Mouse (Mus musculus): Measurements from ENCODE around the gene Fam160a2.
"Not testable (repeated sequence)": the region's sequence is repeated elsewhere in the genome, so short reads cannot be mapped to it uniquely, and the experiment has no call there.

The Fam160a2 gene

GRCm38 (mm10) chr7:105390236-105390635 lies 9.6 kb downstream of the Fam160a2 start:
- DNase-seq = no peak

- no peak for DNase-seq
Measured at GRCm38 (mm10) chr7:105387696-105388095, 12.2 kb downstream of the Fam160a2 start.

- no peak for DNase-seq
Measured at GRCm38 (mm10) chr7:105380329-105380728, 19.5 kb downstream of the Fam160a2 start.

GRCm38 (mm10) chr7:105374866-105375265 lies 25.0 kb downstream of the Fam160a2 start, which contains the start of gene Gm5901:
Gene Gm5901, plus strand, starts transcription at chr7:105375038.
- DNase-seq = no peak

GRCm38 (mm10) chr7:105373976-105374375 lies 25.9 kb downstream of the Fam160a2 start:
- no peak for DNase-seq

GRCm38 (mm10) chr7:105373509-105373908 lies 26.3 kb downstream of the Fam160a2 start:
- DNase-seq = peak; percentile 9

GRCm38 (mm10) chr7:105372912-105373311 lies 26.9 kb downstream of the Fam160a2 start:
- DNase-seq = no peak

- DNase-seq = no peak
Measured at GRCm38 (mm10) chr7:105368521-105368920, 31.3 kb downstream of the Fam160a2 start.

- DNase-seq = no peak
Measured at GRCm38 (mm10) chr7:105367930-105368329, 31.9 kb downstream of the Fam160a2 start, which contains the start of gene Olfr692. Gene Olfr692, plus strand, starts transcription at chr7:105368230.

GRCm38 (mm10) chr7:105367268-105367667 lies 32.6 kb downstream of the Fam160a2 start:
- DNase-seq = no peak

GRCm38 (mm10) chr7:105361713-105362112 lies 38.1 kb downstream of the Fam160a2 start:
- DNase-seq = no peak

GRCm38 (mm10) chr7:105356487-105356886 lies 43.4 kb downstream of the Fam160a2 start:
- DNase-seq = not testable (repeated sequence)

- not testable (repeated sequence) for DNase-seq
Measured at GRCm38 (mm10) chr7:105356064-105356463, 43.8 kb downstream of the Fam160a2 start.

- DNase-seq = no peak
Measured at GRCm38 (mm10) chr7:105342752-105343151, 57.1 kb downstream of the Fam160a2 start.

- no peak for DNase-seq
Measured at GRCm38 (mm10) chr7:105342170-105342569, 57.7 kb downstream of the Fam160a2 start, which contains the start of gene Olfr691. Gene Olfr691, minus strand, starts transcription at chr7:105342270.

GRCm38 (mm10) chr7:105334004-105334403 lies 65.8 kb downstream of the Fam160a2 start, which contains the start of gene Olfr690:
Gene Olfr690, minus strand, starts transcription at chr7:105334104.
- no peak for DNase-seq

GRCm38 (mm10) chr7:105325302-105325701 lies 74.6 kb downstream of the Fam160a2 start:
- DNase-seq = no peak

Data from lung, postnatal 14 days (tissue).